Mouse (Mus musculus): ENCODE results near the gene Ccdc182. TPM values are rescaled to one million over a fixed set of nuclear protein-coding genes. Genes with fewer than 3 reads are reported as not detected.

Gene Ccdc182
- 0.17 and 0.73 TPM in 2 replicates for polyA plus RNA-seq (2016; fragmentation: Nextera tagmentation; extraction: Ambion mirVana)

DNA sequence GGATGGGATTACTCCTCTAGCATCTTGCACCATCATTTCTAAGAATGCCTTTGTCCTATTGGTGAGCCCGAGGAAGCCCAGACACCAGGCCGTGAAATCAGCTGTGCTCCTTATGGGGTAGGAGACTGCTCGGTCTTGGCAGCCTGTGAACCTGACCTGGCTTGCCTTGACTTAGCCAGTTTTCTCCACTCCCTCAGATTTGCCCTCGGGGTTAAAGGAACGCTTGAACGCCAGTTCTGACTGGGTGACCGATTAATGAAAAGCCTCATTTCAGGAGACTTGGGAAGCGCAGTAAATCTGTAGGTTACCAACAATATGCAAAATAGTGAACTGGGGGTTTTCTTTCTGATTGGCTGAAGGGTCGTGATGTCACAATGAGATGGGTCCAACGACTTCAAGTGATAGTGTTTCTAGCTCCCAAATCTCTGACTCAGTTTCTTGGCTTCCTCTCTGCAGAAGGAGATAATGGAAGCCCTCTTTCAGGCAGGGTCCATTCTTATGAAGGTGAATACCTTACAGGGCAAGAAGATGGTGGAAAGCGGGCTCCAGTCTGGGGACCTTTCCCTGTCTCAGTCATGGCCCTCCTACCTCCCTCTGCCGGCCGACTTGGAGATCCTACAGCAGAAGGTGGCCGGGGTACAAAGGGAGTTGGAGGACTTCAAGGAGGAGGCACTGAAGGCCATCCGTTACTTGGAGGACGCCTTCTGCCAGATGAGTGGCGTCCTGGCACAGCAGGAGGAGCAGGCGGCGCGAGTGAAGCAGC, at the start of gene Ccdc182:
TSS of gene Ccdc182 (plus strand) at position 428 of the 763 bp plus-strand sequence.
- H3K9me3 ChIP-seq = no peaks in the 10 kb centered on the region
- no peak for DNase-seq (ENCODE audit: extremely low spot score, low spot score)
- H3K27ac ChIP-seq = peak within 1 kb of the TSS; percentile 79
- WGBS = 36% methylated on average over 20 of the region's 20 CpGs
- H3K4me3 ChIP-seq = peak within 1 kb of the TSS; percentile 45
- peaks cover 62% of the 10 kb centered on the region for H3K27me3 ChIP-seq (ENCODE audit: poor library complexity, severe bottlenecking)
- peaks cover 54% of the 10 kb centered on the region for H3K4me1 ChIP-seq
- no peaks in the 10 kb centered on the region for H3K36me3 ChIP-seq (replicated peaks)

DNA sequence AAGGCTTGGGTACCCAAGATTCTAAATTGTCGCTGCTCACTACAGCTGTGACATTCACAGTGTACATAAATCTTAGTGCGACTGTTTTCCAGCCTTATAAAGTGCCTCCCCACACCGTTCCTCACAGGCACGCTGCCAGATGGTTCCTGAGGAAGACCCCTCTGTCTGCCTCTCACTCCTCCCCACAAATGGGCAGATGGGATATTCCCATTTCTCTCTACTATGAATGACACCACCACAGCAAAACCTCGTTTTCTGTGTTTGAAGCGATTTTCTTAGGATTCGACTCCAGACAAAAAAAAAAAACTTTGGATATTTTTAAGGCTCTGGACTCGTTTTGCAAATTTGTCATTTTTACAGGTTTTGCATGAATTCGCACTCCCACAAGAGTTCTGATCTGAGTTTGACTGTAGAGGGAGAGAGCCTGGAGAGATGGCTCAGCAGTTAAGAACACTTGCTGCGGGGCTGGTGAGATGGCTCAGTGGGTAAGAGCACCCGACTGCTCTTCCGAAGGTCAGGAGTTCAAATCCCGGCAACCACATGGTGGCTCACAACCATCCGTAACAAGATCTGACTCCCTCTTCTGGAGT, 48.2 kb upstream of the Ccdc182 start:
- Histone ChIP-seq H3K27ac (no peak overlapping the region), H3K4me3 (no peak overlapping the region), H3K36me3 (replicated peaks) (no peaks in the 10 kb centered on the region), H3K4me1 (peaks cover 43% of the 10 kb centered on the region), H3K27me3 (ENCODE audit: poor library complexity, severe bottlenecking) (peaks cover 51% of the 10 kb centered on the region), H3K9me3 (no peaks in the 10 kb centered on the region)
- DNase-seq (ENCODE audit: extremely low spot score, low spot score) = no peak
- 91% methylated on average over 14 of the region's 14 CpGs for WGBS

DNA sequence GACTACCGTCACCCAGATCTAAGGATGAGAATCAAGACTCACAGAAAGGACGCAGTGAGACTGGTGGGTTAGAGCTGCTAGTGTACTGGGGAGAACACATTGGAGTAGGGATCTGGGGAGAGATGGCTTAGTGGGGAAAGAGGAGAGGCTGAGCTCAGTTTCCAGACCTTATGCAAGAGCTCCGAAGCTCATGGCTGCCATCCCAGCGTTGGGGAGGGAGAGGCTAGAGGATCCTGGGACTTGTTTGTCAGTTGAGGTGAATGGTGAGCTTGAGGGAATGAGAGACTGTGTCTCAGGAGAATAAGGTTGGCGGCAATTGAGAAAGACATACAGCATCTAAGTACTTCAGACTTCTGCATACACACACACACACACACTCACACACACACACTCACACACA, 45.2 kb upstream of the Ccdc182 start:
- Histone ChIP-seq H3K9me3 (no peaks in the 10 kb centered on the region), H3K27me3 (ENCODE audit: poor library complexity, severe bottlenecking) (peaks cover 55% of the 10 kb centered on the region), H3K4me3 (no peak overlapping the region), H3K27ac (peak overlapping the region; percentile 69), H3K36me3 (replicated peaks) (no peaks in the 10 kb centered on the region), H3K4me1 (peaks cover 43% of the 10 kb centered on the region)
- no peak for DNase-seq (ENCODE audit: extremely low spot score, low spot score)
- 68% methylated on average over 5 of the region's 5 CpGs for WGBS

DNA sequence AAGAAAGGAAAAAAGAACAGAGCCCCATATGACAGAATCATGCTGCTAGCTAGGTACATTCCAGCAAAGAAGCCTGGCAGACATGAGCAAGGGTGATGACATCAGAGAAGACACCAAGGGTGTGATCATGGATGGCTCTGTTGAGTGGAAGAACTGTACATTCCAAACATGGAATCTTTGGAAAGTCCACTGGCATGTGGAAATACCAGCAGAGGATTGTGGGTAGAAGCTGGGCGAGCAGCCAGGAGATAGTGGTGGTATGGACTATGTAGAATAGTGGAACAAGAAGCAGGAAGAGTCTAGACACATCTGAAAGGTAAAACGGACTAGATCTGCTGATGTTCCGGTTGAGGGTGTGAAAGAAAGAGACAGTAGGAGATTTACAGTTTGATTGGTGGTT, 43.3 kb upstream of the Ccdc182 start:
- no peak overlapping the region for H3K4me3 ChIP-seq
- WGBS = 94% methylated on average over 3 of the region's 3 CpGs
- H3K4me1 ChIP-seq = peaks cover 51% of the 10 kb centered on the region
- H3K9me3 ChIP-seq = no peaks in the 10 kb centered on the region
- no peak for DNase-seq (ENCODE audit: extremely low spot score, low spot score)
- H3K27ac ChIP-seq = no peak overlapping the region
- peaks cover 53% of the 10 kb centered on the region for H3K27me3 ChIP-seq (ENCODE audit: poor library complexity, severe bottlenecking)
- no peaks in the 10 kb centered on the region for H3K36me3 ChIP-seq (replicated peaks)

DNA sequence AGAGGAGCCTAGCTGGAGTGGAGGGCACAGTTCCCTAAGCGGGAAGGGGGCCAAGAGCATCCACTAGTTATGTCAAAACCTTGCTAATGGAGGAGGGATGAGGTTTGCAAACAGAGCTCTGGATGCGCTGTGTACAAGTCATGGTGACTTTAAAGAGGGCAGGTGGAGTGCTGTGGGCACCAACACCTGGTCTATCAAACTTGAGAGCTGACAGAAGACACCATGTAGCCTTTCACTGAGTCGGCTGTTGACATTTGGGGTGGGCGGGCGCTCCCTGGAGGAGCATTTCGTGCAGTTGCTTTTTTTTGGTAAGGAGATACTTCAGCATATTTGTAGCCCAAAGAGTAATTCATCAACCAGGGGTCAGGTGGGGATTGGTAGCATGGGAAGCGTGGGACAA, 42.6 kb upstream of the Ccdc182 start:
- H3K4me3 ChIP-seq = no peak overlapping the region
- H3K27me3 ChIP-seq (ENCODE audit: poor library complexity, severe bottlenecking) = peaks cover 55% of the 10 kb centered on the region
- H3K36me3 ChIP-seq (replicated peaks) = no peaks in the 10 kb centered on the region
- DNase-seq (ENCODE audit: extremely low spot score, low spot score) = no peak
- no peaks in the 10 kb centered on the region for H3K9me3 ChIP-seq
- H3K4me1 ChIP-seq = peaks cover 51% of the 10 kb centered on the region
- 92% methylated on average over 7 of the region's 7 CpGs for WGBS
- H3K27ac ChIP-seq = no peak overlapping the region

DNA sequence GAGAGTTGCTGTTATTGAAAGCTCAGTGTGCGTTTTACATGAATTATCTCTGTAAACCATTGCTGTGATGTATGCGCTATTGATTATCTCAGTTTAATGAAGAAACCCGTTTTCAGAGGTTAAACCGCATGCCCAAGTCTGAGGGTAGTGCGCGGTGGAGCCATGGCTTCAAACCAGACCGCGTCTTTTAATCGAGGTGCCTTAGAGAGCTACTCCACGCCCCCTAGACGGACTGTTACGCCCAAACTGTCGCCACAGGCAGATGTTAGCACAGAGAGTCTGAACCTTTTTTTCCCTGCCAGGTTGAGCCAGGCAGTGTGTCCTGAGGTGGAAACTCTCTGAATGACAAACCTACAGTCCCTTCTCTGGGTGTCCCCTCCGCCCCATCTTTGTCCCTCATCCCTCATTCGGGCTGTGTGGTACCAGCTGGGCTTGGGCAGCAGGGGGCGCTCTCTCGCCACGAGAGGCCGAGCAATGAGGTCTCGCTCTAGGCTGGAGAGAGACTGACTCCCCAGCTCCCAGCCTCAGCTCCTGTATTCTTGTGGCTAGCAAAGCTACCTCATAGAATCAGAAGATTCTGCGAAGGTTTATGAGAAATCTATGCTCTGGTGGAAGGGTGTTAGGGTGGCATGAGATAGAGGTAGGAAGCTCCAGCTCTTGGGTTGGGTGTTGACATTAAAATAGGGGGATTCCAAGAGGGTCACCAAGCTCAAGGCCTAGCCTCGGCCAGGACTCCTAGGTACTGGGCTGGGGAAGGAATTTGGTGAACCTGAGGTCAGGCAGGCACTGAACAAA, 41.7 kb upstream of the Ccdc182 start:
- Histone ChIP-seq H3K27ac (peak overlapping the region; percentile 75), H3K27me3 (ENCODE audit: poor library complexity, severe bottlenecking) (peaks cover 55% of the 10 kb centered on the region), H3K4me1 (peaks cover 51% of the 10 kb centered on the region), H3K36me3 (replicated peaks) (no peaks in the 10 kb centered on the region), H3K9me3 (no peaks in the 10 kb centered on the region), H3K4me3 (peak overlapping the region; percentile 32; the same call in 1 of the 2 replicates)
- DNase-seq (ENCODE audit: extremely low spot score, low spot score) = peak; percentile 91
- 12% methylated on average over 22 of the region's 22 CpGs for WGBS

DNA sequence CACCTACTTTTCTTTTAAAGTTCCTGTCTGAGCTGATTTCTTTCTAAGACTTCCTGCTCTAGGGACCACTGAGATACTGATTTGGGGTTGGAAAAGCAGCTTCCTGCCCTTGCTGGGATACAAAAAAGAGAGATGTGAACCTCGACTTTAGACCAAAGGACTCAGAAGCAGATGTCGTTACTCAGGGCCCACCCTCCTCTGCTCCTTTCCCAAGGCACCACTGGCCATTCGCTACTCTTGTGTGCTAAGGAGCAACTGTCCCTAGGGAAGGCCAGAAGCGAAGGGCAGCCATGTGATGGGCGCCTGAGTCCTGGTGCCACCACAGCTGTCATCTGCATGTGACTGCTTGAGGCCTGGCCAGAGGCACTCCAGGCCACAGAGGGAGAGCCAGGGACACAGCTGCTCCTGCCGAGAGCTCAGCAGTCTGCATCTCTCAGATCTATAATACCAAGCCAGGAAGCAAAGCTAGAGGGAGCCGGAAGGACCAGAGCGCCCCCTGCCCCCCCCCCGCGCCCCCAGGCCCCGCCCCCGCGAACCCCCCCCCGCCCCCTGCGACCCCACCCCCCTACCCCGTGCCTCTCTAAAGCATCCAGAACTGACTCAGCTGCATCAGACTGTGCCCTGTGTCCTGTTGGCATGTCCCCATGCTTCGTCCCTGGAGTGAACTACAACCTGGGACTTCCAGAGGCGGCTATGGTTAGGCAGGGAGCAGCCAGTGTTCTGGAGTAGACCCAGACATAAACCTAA, 40.9 kb upstream of the Ccdc182 start:
- H3K27ac ChIP-seq = peak overlapping the region; percentile 75
- DNase-seq (ENCODE audit: extremely low spot score, low spot score) = peak; percentile 25
- no peaks in the 10 kb centered on the region for H3K36me3 ChIP-seq (replicated peaks)
- H3K27me3 ChIP-seq (ENCODE audit: poor library complexity, severe bottlenecking) = peaks cover 55% of the 10 kb centered on the region
- no peak overlapping the region for H3K4me3 ChIP-seq
- peaks cover 50% of the 10 kb centered on the region for H3K4me1 ChIP-seq
- 13% methylated on average over 17 of the region's 18 CpGs for WGBS
- H3K9me3 ChIP-seq = peaks cover 1% of the 10 kb centered on the region; the same call in 1 of the 2 replicates

DNA sequence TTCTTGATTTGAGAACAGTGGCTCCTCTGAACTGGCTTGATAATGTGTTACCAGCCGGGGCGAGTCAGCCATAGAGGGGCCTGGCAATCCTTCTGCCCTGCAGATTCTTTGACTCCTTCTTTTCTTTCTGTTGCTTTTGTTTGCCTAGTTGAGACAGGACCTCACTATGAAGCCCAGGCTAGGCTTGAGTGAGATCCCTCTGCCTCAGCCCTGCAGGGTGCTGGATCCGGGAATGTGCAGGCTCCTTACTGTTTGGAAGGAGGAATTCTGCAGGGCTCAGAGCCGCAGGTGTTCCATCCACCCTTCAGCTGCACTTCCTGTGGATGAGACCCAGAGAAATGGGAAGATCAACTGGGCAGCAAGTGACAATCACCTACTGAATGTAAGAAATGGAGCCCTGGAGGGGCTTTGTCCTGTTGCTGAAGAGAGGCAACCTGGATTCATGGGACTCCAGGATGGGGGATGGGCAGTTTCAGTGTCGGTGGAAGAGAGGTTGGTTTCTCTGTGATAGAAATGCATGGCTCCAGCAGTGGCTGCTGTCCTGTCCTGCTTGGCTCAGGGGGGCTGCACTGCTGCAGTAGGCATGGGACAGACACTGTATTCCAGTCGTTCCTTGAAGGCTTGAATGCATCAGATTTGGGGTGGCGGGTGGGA, 40.2 kb upstream of the Ccdc182 start:
- WGBS = 25% methylated on average over 7 of the region's 7 CpGs
- Histone ChIP-seq H3K36me3 (replicated peaks) (no peaks in the 10 kb centered on the region), H3K27me3 (ENCODE audit: poor library complexity, severe bottlenecking) (peaks cover 49% of the 10 kb centered on the region), H3K9me3 (peaks cover 7% of the 10 kb centered on the region; the same call in 1 of the 2 replicates), H3K27ac (peak overlapping the region; percentile 75), H3K4me3 (no peak overlapping the region), H3K4me1 (peaks cover 43% of the 10 kb centered on the region)
- DNase-seq (ENCODE audit: extremely low spot score, low spot score) = no peak

DNA sequence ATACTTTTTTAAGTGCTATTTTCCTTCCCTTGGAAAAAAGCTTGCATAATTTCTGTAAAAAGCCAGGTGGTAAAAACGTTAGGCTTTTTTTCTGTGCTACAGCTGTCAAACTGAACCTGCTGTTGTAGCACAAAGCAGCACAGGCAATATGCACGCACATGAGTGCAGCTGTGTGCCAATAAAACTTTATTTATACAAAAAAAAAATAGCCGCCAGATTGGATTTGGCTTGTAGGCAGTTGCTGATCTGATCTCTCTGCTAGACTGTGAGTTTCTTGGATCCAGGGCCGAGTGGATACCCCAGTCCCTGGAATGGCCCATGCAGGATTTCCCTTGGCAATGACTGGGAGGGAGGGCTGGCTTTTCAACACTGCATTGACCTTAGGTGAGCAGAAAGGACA, 36.2 kb upstream of the Ccdc182 start:
- DNase-seq (ENCODE audit: extremely low spot score, low spot score) = no peak
- 88% methylated on average over 4 of the region's 4 CpGs for WGBS
- Histone ChIP-seq H3K4me1 (peaks cover 18% of the 10 kb centered on the region), H3K27me3 (ENCODE audit: poor library complexity, severe bottlenecking) (peaks cover 25% of the 10 kb centered on the region), H3K4me3 (no peak overlapping the region), H3K27ac (no peak overlapping the region), H3K36me3 (replicated peaks) (no peaks in the 10 kb centered on the region), H3K9me3 (peaks cover 22% of the 10 kb centered on the region; the same call in 1 of the 2 replicates)

DNA sequence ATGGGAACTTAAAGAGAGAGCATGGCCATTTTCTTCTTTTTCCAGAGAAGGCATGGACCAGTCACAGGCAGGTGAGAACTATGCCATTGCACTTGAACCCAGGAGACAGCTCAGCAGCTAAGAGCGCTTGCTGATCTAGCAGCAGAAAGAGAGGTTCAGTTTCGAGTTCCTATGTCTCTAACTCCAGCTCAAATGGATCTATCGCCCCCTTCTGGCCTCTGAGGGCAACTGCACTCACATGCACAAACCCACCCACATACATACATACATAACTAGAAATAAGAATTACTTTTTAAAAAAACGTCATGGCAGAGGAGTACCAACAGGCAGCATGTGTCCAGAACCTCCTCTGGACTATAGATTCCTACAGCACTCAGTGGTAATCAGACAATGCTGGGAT, 35.6 kb upstream of the Ccdc182 start:
- Histone ChIP-seq H3K36me3 (replicated peaks) (no peaks in the 10 kb centered on the region), H3K27ac (no peak overlapping the region), H3K9me3 (peaks cover 22% of the 10 kb centered on the region; the same call in 1 of the 2 replicates), H3K27me3 (ENCODE audit: poor library complexity, severe bottlenecking) (peaks cover 25% of the 10 kb centered on the region), H3K4me1 (peaks cover 12% of the 10 kb centered on the region), H3K4me3 (no peak overlapping the region)
- no peak for DNase-seq (ENCODE audit: extremely low spot score, low spot score)
- WGBS = 81% methylated on average over 4 of the region's 4 CpGs

DNA sequence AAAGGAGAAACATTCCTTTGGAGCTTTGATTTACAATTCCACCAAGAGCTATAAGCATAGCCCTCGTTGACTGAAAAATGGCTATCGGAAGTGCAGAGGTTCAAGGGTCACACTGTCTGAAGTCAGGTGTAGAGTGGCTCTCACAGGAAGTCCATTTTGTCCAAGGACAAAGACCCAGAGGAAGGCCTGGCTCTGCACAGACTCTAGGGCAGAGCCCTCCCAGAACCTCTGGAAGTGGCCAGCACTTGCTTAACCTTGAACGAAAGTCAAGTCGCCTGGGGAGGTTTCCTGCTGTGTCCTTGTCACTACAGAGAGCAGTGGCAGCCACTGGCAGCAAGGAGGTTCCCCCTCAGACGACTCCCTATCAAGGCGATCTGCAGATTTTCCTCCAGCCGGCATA, 33.4 kb upstream of the Ccdc182 start:
- 62% methylated on average over 7 of the region's 7 CpGs for WGBS
- peaks cover 22% of the 10 kb centered on the region; the same call in 1 of the 2 replicates for H3K9me3 ChIP-seq
- peaks cover 16% of the 10 kb centered on the region for H3K27me3 ChIP-seq (ENCODE audit: poor library complexity, severe bottlenecking)
- H3K27ac ChIP-seq = no peak overlapping the region
- no peak for DNase-seq (ENCODE audit: extremely low spot score, low spot score)
- no peaks in the 10 kb centered on the region for H3K36me3 ChIP-seq (replicated peaks)
- H3K4me3 ChIP-seq = no peak overlapping the region
- no peaks in the 10 kb centered on the region for H3K4me1 ChIP-seq

DNA sequence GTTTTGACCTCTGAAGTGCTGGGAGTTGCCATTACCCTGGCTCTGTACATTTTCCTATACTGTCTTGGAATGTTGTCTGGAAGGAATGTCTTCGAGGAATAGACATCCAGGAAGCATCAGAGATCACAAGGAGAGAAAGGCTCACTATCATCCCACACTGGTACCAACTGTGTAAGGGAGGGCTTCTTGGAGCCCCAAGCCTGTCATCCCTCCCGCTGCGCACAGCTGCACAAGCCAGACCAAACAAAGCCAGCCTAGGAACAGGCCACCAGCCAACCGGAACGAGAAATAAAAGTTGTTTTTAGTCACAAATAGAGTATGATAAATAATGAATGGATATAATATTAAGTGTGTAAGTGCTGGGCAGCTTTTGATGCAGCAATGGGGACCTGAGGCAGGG, 29.0 kb upstream of the Ccdc182 start:
- Histone ChIP-seq H3K27me3 (ENCODE audit: poor library complexity, severe bottlenecking) (peaks cover 46% of the 10 kb centered on the region), H3K36me3 (replicated peaks) (no peaks in the 10 kb centered on the region), H3K9me3 (peaks cover 2% of the 10 kb centered on the region; the same call in 1 of the 2 replicates), H3K4me3 (no peak overlapping the region), H3K27ac (no peak overlapping the region), H3K4me1 (peaks cover 21% of the 10 kb centered on the region)
- no peak for DNase-seq (ENCODE audit: extremely low spot score, low spot score)
- WGBS = 92% methylated on average over 5 of the region's 5 CpGs
